Mouse (Mus musculus) limb, embryonic 15.5 days (tissue): ENCODE measurements around the gene Sik1. TPM values are rescaled to one million over a fixed set of nuclear protein-coding genes. Genes with fewer than 3 reads are reported as not detected.

Source experiments
- ATAC-seq: fragments of 200-750 bp; cut with Nextera tagmentation; 2 replicates; pipeline ENCODE4 v1.8.0; 2017; ENCODE audit warnings: low read depth, moderate TSS enrichment; ENCODE audit not compliant: insufficient number of reproducible peaks, low FRiP score, low TSS enrichment
- H3K27ac ChIP-seq: fragments of 300-500 bp; sonication (generic); 2 replicates; pipeline ENCODE4 v1.5.1; 2015; ENCODE audit warnings: moderate library complexity, mild to moderate bottlenecking, inconsistent platforms
- H3K27me3 ChIP-seq: fragments of 300-500 bp; sonication (generic); 2 replicates; pipeline ENCODE4 v1.6.1; 2015; ENCODE audit warnings: inconsistent platforms
- H3K36me3 ChIP-seq: fragments of 300-500 bp; sonication (generic); 2 replicates; pipeline ENCODE4 v1.6.1; 2015; ENCODE audit warnings: inconsistent platforms
- H3K4me1 ChIP-seq: fragments of 300-500 bp; sonication (generic); 2 replicates; pipeline ENCODE4 v1.6.1; 2015; ENCODE audit warnings: inconsistent platforms
- H3K4me2 ChIP-seq: fragments of 300-500 bp; sonication (generic); 2 replicates; pipeline ENCODE4 v1.6.1; 2015; ENCODE audit warnings: mild to moderate bottlenecking, inconsistent platforms
- H3K4me3 ChIP-seq: fragments of 300-500 bp; sonication (generic); 2 replicates; pipeline ENCODE4 v1.5.1; 2015; ENCODE audit warnings: mild to moderate bottlenecking, inconsistent platforms
- H3K9ac ChIP-seq: fragments of 300-500 bp; sonication (generic); 2 replicates; pipeline ENCODE4 v1.6.1; 2015; ENCODE audit warnings: inconsistent platforms
- H3K9me3 ChIP-seq: fragments of 300-500 bp; sonication (generic); 2 replicates; pipeline ENCODE4 v1.6.1; 2016; ENCODE audit warnings: inconsistent platforms
- WGBS: fragments of 180-500 bp; shearing (Covaris S2); methylation state at CpG from one replicate; pipeline ENCODE4 v1.1.7; 2015; 5-methylcytosine and 5-hydroxymethylcytosine counted together
- polyA plus RNA-seq: library from polyadenylated mRNA; unstranded; fragments of >200 nt; fragmentation: Nextera tagmentation; extraction: Ambion mirVana; gene quantifications from 2 replicates; pipeline ENCODE4 v1.2.1, GENCODE M21; 2015

Gene Sik1
- polyA plus RNA-seq, 1 experiment from 2014 or later = 30.5 TPM

GRCm38 (mm10) chr17:31808082-31808875 lies 47.3 kb downstream of the Sik1 start:
- H3K4me3 ChIP-seq = no peak overlapping the region
- H3K36me3 ChIP-seq = no peaks in the 10 kb centered on the region
- H3K4me2 ChIP-seq = no peak overlapping the region
- no peak overlapping the region for H3K9ac ChIP-seq
- H3K9me3 ChIP-seq = no peaks in the 10 kb centered on the region
- no peaks in the 10 kb centered on the region for H3K27me3 ChIP-seq
- peaks cover 6% of the 10 kb centered on the region for H3K4me1 ChIP-seq
- ATAC-seq = no peak
- no peak overlapping the region for H3K27ac ChIP-seq
- WGBS = 47% methylated on average over 10 of the region's 10 CpGs

- no peak for ATAC-seq
- Histone ChIP-seq H3K27ac (peak overlapping the region; percentile 44; the same call in 1 of the 2 replicates), H3K9me3 (no peaks in the 10 kb centered on the region), H3K4me3 (no peak overlapping the region), H3K36me3 (no peaks in the 10 kb centered on the region), H3K4me2 (no peak overlapping the region), H3K27me3 (no peaks in the 10 kb centered on the region), H3K4me1 (peaks cover 6% of the 10 kb centered on the region), H3K9ac (no peak overlapping the region)
- 62% methylated on average over 3 of the region's 3 CpGs for WGBS
Measured at GRCm38 (mm10) chr17:31806496-31806895, 49.1 kb downstream of the Sik1 start.

- no peak overlapping the region for H3K4me2 ChIP-seq
- no peaks in the 10 kb centered on the region for H3K27me3 ChIP-seq
- H3K9ac ChIP-seq = no peak overlapping the region
- H3K9me3 ChIP-seq = no peaks in the 10 kb centered on the region
- H3K4me3 ChIP-seq = no peak overlapping the region
- 47% methylated on average over 8 of the region's 8 CpGs for WGBS
- peak overlapping the region; percentile 44; the same call in 1 of the 2 replicates for H3K27ac ChIP-seq
- H3K36me3 ChIP-seq = no peaks in the 10 kb centered on the region
- peaks cover 6% of the 10 kb centered on the region for H3K4me1 ChIP-seq
- no peak for ATAC-seq
Measured at GRCm38 (mm10) chr17:31806025-31806424, 49.6 kb downstream of the Sik1 start.

- Histone ChIP-seq H3K27me3 (no peaks in the 10 kb centered on the region), H3K36me3 (no peaks in the 10 kb centered on the region), H3K9ac (no peak overlapping the region), H3K4me3 (no peak overlapping the region), H3K27ac (no peak overlapping the region), H3K4me1 (peaks cover 6% of the 10 kb centered on the region), H3K9me3 (no peaks in the 10 kb centered on the region), H3K4me2 (no peak overlapping the region)
- no peak for ATAC-seq
- WGBS = 75% methylated on average over 4 of the region's 4 CpGs
Measured at GRCm38 (mm10) chr17:31805585-31805984, 50.0 kb downstream of the Sik1 start.

- H3K27me3 ChIP-seq = no peaks in the 10 kb centered on the region
- H3K27ac ChIP-seq = no peak overlapping the region
- H3K4me1 ChIP-seq = peaks cover 3% of the 10 kb centered on the region; the same call in 1 of the 2 replicates
- no peak for ATAC-seq
- H3K4me2 ChIP-seq = no peak overlapping the region
- no peaks in the 10 kb centered on the region for H3K9me3 ChIP-seq
- 69% methylated on average over 7 of the region's 7 CpGs for WGBS
- H3K36me3 ChIP-seq = no peaks in the 10 kb centered on the region
- H3K4me3 ChIP-seq = no peak overlapping the region
- no peak overlapping the region for H3K9ac ChIP-seq
Measured at GRCm38 (mm10) chr17:31802272-31803017, 53.2 kb downstream of the Sik1 start.

- no peak overlapping the region for H3K9ac ChIP-seq
- no peak overlapping the region for H3K4me2 ChIP-seq
- no peaks in the 10 kb centered on the region for H3K36me3 ChIP-seq
- H3K9me3 ChIP-seq = no peaks in the 10 kb centered on the region
- H3K4me3 ChIP-seq = no peak overlapping the region
- no peaks in the 10 kb centered on the region for H3K27me3 ChIP-seq
- WGBS = 88% methylated on average over 7 of the region's 7 CpGs
- no peak for ATAC-seq
- H3K27ac ChIP-seq = no peak overlapping the region
- peaks cover under 1% of the 10 kb centered on the region; the same call in 1 of the 2 replicates for H3K4me1 ChIP-seq
Measured at GRCm38 (mm10) chr17:31800852-31801363, 54.7 kb downstream of the Sik1 start.

- no peak overlapping the region for H3K27ac ChIP-seq
- peaks cover 26% of the 10 kb centered on the region for H3K4me1 ChIP-seq
- H3K36me3 ChIP-seq = no peaks in the 10 kb centered on the region
- no peaks in the 10 kb centered on the region for H3K27me3 ChIP-seq
- H3K9me3 ChIP-seq = no peaks in the 10 kb centered on the region
- no peak for ATAC-seq
- H3K9ac ChIP-seq = no peak overlapping the region
- H3K4me3 ChIP-seq = no peak overlapping the region
- 80% methylated on average over 4 of the region's 4 CpGs for WGBS
- H3K4me2 ChIP-seq = no peak overlapping the region
Measured at GRCm38 (mm10) chr17:31795893-31796292, 59.7 kb downstream of the Sik1 start.

Other genes starting within 250 kb of the Sik1 start
- 6.2 and 7.5 TPM in 2 replicates for gene Cbs, start 218.6 kb downstream of the Sik1 start, polyA plus RNA-seq
- gene U2af1, start 196.9 kb downstream of the Sik1 start, polyA plus RNA-seq = 283 and 297 TPM in 2 replicates
- gene Cryaa, start 178.0 kb downstream of the Sik1 start, polyA plus RNA-seq = 0.77 and 1.1 TPM in 2 replicates
- 56.5 and 62.3 TPM in 2 replicates for gene Rrp1b, start 180.3 kb upstream of the Sik1 start, polyA plus RNA-seq
- 0.99 and 1.2 TPM in 2 replicates for gene Hsf2bp, start 180.5 kb upstream of the Sik1 start, polyA plus RNA-seq